Mouse (Mus musculus) MEL (cell line): ENCODE measurements around the gene Prss46. TPM values are rescaled to one million over a fixed set of nuclear protein-coding genes. Genes with fewer than 3 reads are reported as not detected.

Experiments
- DNase-seq: peaks from one replicate; pipeline ENCODE4 v3.0.0; 2011; ENCODE audit warnings: low read depth, low spot score
- H3K27ac ChIP-seq: 2 replicates; pipeline ENCODE4 v1.5.1; 2012; ENCODE audit warnings: low read depth, mild to moderate bottlenecking, control low read depth, low read length, moderate library complexity; ENCODE audit not compliant: control insufficient read depth
- H3K27me3 ChIP-seq, 2 experiments: fragments of 150-350 bp in 1 of 2; sonication (generic) in 1 of 2; 2 replicates each; pipeline ENCODE4 v1.6.1; 2012; ENCODE audit warnings: low read length in 2 of 2, mild to moderate bottlenecking in 2 of 2, improper control_type of control experiment in 1 of 2, moderate library complexity in 1 of 2; ENCODE audit not compliant: insufficient read depth in 2 of 2, control insufficient read depth in 1 of 2
- H3K36me3 ChIP-seq, 2 experiments: 2 replicates each; pipeline ENCODE4 v1.6.1; 2012 to 2014; ENCODE audit warnings: low read length in 2 of 2, improper control_type of control experiment in 1 of 2, inconsistent platforms in 1 of 2, mild to moderate bottlenecking in 1 of 2; ENCODE audit not compliant: insufficient read depth in 2 of 2, control insufficient read depth in 1 of 2
- H3K4me1 ChIP-seq, 2 experiments: fragments of 150-350 bp in 1 of 2; sonication (generic) in 1 of 2; 2 replicates each; pipeline ENCODE4 v1.6.1; 2012; ENCODE audit warnings: low read length in 2 of 2, improper control_type of control experiment in 1 of 2, mild to moderate bottlenecking in 1 of 2; ENCODE audit not compliant: insufficient read depth in 2 of 2, control insufficient read depth in 1 of 2
- H3K4me3 ChIP-seq, 2 experiments: fragments of 150-350 bp in 1 of 2; sonication (generic) in 1 of 2; 2 replicates each; pipeline ENCODE4 v1.5.1; 2012; ENCODE audit warnings: low read depth in 2 of 2, low read length in 2 of 2, mild to moderate bottlenecking in 2 of 2, moderate library complexity in 2 of 2, control low read depth in 1 of 2, improper control_type of control experiment in 1 of 2; ENCODE audit not compliant: control insufficient read depth in 1 of 2, insufficient read depth in 1 of 2
- H3K79me2 ChIP-seq: 2 replicates; pipeline ENCODE4 v1.6.1; 2012; ENCODE audit warnings: mild to moderate bottlenecking, low read length, moderate library complexity; ENCODE audit not compliant: control insufficient read depth, poor library complexity, insufficient read depth
- H3K9ac ChIP-seq: 2 replicates; pipeline ENCODE4 v1.6.1; 2012; ENCODE audit warnings: low read depth, mild to moderate bottlenecking, control low read depth, low read length, moderate library complexity; ENCODE audit not compliant: control insufficient read depth, poor library complexity, severe bottlenecking
- H3K9me3 ChIP-seq: fragments of 150-350 bp; sonication (generic); replicated peaks from 2 replicates; pipeline ENCODE4 v1.6.1; 2012; ENCODE audit warnings: mild to moderate bottlenecking, low read length, improper control_type of control experiment, moderate library complexity; ENCODE audit not compliant: insufficient read depth
- CHD1 ChIP-seq: IDR thresholded peaks from 2 replicates; pipeline ENCODE4 v1.6.1; 2012; ENCODE audit warnings: low read depth, mild to moderate bottlenecking, inconsistent platforms, low read length, improper control_type of control experiment
- CHD2 ChIP-seq: IDR thresholded peaks from 2 replicates; pipeline ENCODE4 v1.6.1; 2011; ENCODE audit warnings: low read length, improper control_type of control experiment
- ELF1 ChIP-seq: IDR thresholded peaks from 2 replicates; pipeline ENCODE4 v1.6.1; 2014; ENCODE audit warnings: low read depth, mild to moderate bottlenecking, inconsistent platforms, low read length, improper control_type of control experiment, moderate library complexity
- EP300 ChIP-seq, 2 experiments: IDR thresholded peaks; 2 replicates each; pipeline ENCODE4 v1.6.1; 2011; ENCODE audit warnings: improper control_type of control experiment in 2 of 2, low read length in 2 of 2, low read depth in 1 of 2, mild to moderate bottlenecking in 1 of 2
- GATA1 ChIP-seq: IDR thresholded peaks from 2 replicates; pipeline ENCODE4 v1.6.1; 2011; ENCODE audit warnings: low read depth, low read length, improper control_type of control experiment
- HCFC1 ChIP-seq: IDR thresholded peaks from 2 replicates; pipeline ENCODE4 v1.6.1; 2012; ENCODE audit warnings: low read depth, mild to moderate bottlenecking, inconsistent platforms, low read length, improper control_type of control experiment, moderate library complexity
- JUND ChIP-seq: IDR thresholded peaks from 2 replicates; pipeline ENCODE4 v1.6.1; 2011; ENCODE audit warnings: low read depth, mild to moderate bottlenecking, improper control_type of control experiment, low read length
- MAFK ChIP-seq: IDR thresholded peaks from 2 replicates; pipeline ENCODE4 v1.6.1; 2011; ENCODE audit warnings: low read depth, mild to moderate bottlenecking, low read length, improper control_type of control experiment, borderline replicate concordance
- MAX ChIP-seq: IDR thresholded peaks from 2 replicates; pipeline ENCODE4 v1.6.1; 2011; ENCODE audit warnings: low read length, improper control_type of control experiment
- MXI1 ChIP-seq: IDR thresholded peaks from 2 replicates; pipeline ENCODE4 v1.6.1; 2011; ENCODE audit warnings: mild to moderate bottlenecking, low read depth, low read length, improper control_type of control experiment
- NELFE ChIP-seq: IDR thresholded peaks from 2 replicates; pipeline ENCODE4 v1.6.1; 2011; ENCODE audit warnings: low read depth, low read length, improper control_type of control experiment
- NRF1 ChIP-seq: IDR thresholded peaks from 2 replicates; pipeline ENCODE4 v1.6.1; 2014; ENCODE audit warnings: low read depth, mild to moderate bottlenecking, inconsistent platforms, low read length, improper control_type of control experiment, moderate library complexity; ENCODE audit not compliant: poor library complexity, insufficient read depth, severe bottlenecking
- POLR2AphosphoS2 ChIP-seq: IDR thresholded peaks from 2 replicates; pipeline ENCODE4 v1.6.1; 2011; ENCODE audit warnings: low read length, improper control_type of control experiment
- POLR2AphosphoS5 ChIP-seq: IDR thresholded peaks from 2 replicates; pipeline ENCODE4 v1.6.1; 2012; ENCODE audit warnings: low read depth, borderline replicate concordance, mild to moderate bottlenecking, inconsistent platforms, low read length, moderate library complexity, mixed read lengths
- RCOR1 ChIP-seq: IDR thresholded peaks from 2 replicates; pipeline ENCODE4 v1.6.1; 2012; ENCODE audit warnings: low read depth, mild to moderate bottlenecking, inconsistent platforms, low read length, improper control_type of control experiment
- SIN3A ChIP-seq: IDR thresholded peaks from 2 replicates; pipeline ENCODE4 v1.6.1; 2012; ENCODE audit warnings: low read length, improper control_type of control experiment, inconsistent platforms
- TAL1 ChIP-seq: IDR thresholded peaks from 2 replicates; pipeline ENCODE4 v1.6.1; 2012; ENCODE audit warnings: mild to moderate bottlenecking, inconsistent platforms, low read length, moderate library complexity, mixed read lengths
- USF2 ChIP-seq, 2 experiments: IDR thresholded peaks; 2 replicates each; pipeline ENCODE4 v1.6.1; 2011 to 2012; ENCODE audit warnings: improper control_type of control experiment in 2 of 2, low read length in 2 of 2, borderline replicate concordance in 1 of 2, inconsistent platforms in 1 of 2, low read depth in 1 of 2, mild to moderate bottlenecking in 1 of 2; ENCODE audit not compliant: insufficient read depth in 1 of 2
- polyA plus RNA-seq, 2 experiments: library from polyadenylated mRNA; stranded (reverse) in 1 of 2; unstranded in 1 of 2; fragments of >175 nt in 1 of 2; fragments of >200 nt in 1 of 2; gene quantifications; 2 replicates each; pipeline versions ENCODE4 v1.2.1 to v1.2.4; 2012; ENCODE audit warnings: low replicate concordance in 2 of 2, low read depth in 1 of 2; ENCODE audit not compliant: insufficient read length in 2 of 2, insufficient read depth in 1 of 2, missing spikeins in 1 of 2
- total RNA-seq: library from RNA; depleted of rRNA; stranded (reverse); fragments of 300-350 nt; gene quantifications from 2 replicates; pipeline ENCODE4 v1.2.3, GENCODE M21; 2012

The Prss46 gene
- total and polyA plus RNA-seq, 3 experiments: not detected

DNA sequence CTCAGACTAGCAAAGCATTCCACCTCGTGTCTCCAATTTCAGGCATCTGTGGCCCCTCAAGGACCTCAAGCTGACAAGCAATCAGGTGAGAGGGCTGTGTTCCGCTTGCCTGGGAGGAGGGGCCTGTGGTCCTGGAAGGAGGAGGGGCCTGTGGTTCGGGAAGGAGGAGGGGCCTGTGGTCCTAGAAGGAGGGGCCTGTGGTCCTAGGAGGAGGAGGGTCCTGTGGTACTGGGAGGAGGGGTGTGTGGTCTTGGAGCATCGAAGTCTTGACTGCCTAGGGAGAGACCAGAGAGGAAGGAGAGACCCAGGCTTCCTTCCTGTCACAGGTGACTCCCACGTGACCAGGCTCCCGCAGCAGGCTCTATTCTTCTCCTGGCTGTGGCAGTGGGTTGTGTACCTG, 52.3 kb downstream of the Prss46 start:
- H3K27me3 ChIP-seq: no peaks in the 10 kb centered on the region
- H3K79me2 ChIP-seq: no peaks in the 10 kb centered on the region
- DNase-seq: no peak
- no peaks in the 10 kb centered on the region for H3K9me3 ChIP-seq
- no peaks in the 10 kb centered on the region for H3K4me1 ChIP-seq
- TF ChIP-seq CHD1 (no peak), EP300 (IDR thresholded peaks at IDR 0.05; ENCODE audit: low read depth in 1 of 2, low read length in 2 of 2) (no peak), POLR2AphosphoS5 (no peak)
- no peaks in the 10 kb centered on the region for H3K36me3 ChIP-seq
- no peak overlapping the region for H3K4me3 ChIP-seq
- no peak overlapping the region for H3K27ac ChIP-seq
- H3K9ac ChIP-seq: no peak overlapping the region

DNA sequence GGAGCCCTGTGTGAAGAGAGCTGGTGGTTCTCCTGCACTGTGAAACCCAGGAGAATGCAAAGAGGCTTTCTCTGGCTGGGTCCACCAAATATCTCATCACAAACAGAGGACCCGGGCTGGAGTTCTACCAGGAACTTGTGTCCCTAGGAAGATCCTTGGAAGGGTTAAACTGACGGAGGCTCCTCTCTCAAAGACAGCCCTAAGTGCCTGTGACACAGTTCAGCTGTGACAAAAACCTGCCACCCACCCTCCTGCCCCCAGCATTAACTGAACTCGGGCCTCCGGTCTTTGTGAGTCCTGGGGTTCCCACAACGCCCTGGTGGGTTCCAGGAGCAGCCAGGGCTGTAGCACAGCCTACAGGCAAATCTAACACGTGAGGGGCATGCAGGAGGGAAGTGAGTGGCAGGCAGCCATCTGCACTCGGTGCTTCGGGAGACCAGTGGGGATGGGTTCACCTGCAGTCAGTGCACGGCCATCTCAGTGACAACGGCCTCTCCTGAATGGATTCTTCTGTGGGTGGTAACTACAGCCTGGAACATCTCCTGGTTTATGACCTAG, 55.2 kb downstream of the Prss46 start:
- no peak overlapping the region for H3K27ac ChIP-seq

DNA sequence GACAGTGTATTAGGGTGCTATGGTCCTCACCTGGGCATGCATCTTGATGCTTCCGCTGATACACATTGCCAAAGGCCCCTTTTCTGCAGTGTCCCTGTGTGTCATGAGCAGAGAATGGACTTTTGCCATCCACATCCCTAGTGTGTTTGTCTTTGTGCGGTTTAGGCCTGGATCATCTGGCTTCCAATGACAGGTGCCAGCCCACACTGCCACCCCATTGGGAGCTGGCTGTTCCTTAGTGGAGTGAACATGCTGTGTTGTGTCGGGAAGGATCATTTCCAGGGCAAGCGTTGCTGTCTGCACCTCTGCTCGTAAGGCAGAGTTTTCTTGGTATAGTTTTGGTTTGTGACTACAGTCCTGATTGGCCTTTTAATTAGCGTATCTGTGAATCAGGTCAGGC, 56.9 kb downstream of the Prss46 start:
- Histone ChIP-seq H3K4me3 (no peak overlapping the region), H3K36me3 (no peaks in the 10 kb centered on the region), H3K27me3 (no peaks in the 10 kb centered on the region), H3K9me3 (no peaks in the 10 kb centered on the region), H3K4me1 (no peaks in the 10 kb centered on the region), H3K27ac (no peak overlapping the region), H3K79me2 (no peaks in the 10 kb centered on the region), H3K9ac (no peak overlapping the region)
- TF ChIP-seq MXI1 (no peak), POLR2AphosphoS2 (no peak), RCOR1 (no peak), ELF1 (no peak), HCFC1 (no peak), MAFK (no peak), SIN3A (no peak), USF2 (IDR thresholded peaks at IDR 0.05; ENCODE audit: borderline replicate concordance in 1 of 2, insufficient read depth in 1 of 2, low read depth in 1 of 2, low read length in 2 of 2) (no peak), NRF1 (no peak), JUND (no peak), GATA1 (no peak), MAX (no peak), EP300 (IDR thresholded peaks at IDR 0.05; ENCODE audit: low read depth in 1 of 2, low read length in 2 of 2) (no peak), NELFE (no peak), CHD2 (no peak)
- no peak for DNase-seq

More for the DNA sequence above, 55.2 kb downstream of the Prss46 start:
- H3K4me3 ChIP-seq: no peak overlapping the region
- H3K79me2 ChIP-seq: no peaks in the 10 kb centered on the region
- no peak overlapping the region for H3K9ac ChIP-seq
- H3K4me1 ChIP-seq: no peaks in the 10 kb centered on the region
- H3K9me3 ChIP-seq: no peaks in the 10 kb centered on the region
- no peaks in the 10 kb centered on the region for H3K27me3 ChIP-seq
- H3K36me3 ChIP-seq: no peaks in the 10 kb centered on the region
- no peak for DNase-seq
- no peak for TF ChIP-seq TAL1
- TF ChIP-seq GATA1: no peak
